Mouse (Mus musculus): Measurements from ENCODE around the gene Fnbp1.

Fnbp1 gene

GRCm38 (mm10) chr2:31024618-31025370 is 117.0 kb downstream of the Fnbp1 start:
- peak; percentile 63 for DNase-seq (ENCODE audit: low spot score)

- no peak for DNase-seq (ENCODE audit: low spot score)
Observed at GRCm38 (mm10) chr2:31023940-31024339, 117.9 kb downstream of the Fnbp1 start.

- no peak for DNase-seq (ENCODE audit: low spot score)
Observed at GRCm38 (mm10) chr2:31020202-31020601, 121.6 kb downstream of the Fnbp1 start.

- DNase-seq (ENCODE audit: low spot score) = no peak
Observed at GRCm38 (mm10) chr2:31019011-31019410, 122.8 kb downstream of the Fnbp1 start.

GRCm38 (mm10) chr2:31018519-31018918 is 123.3 kb downstream of the Fnbp1 start:
- DNase-seq (ENCODE audit: low spot score) = no peak

- no peak for DNase-seq (ENCODE audit: low spot score)
Observed at GRCm38 (mm10) chr2:31017625-31018317, 124.0 kb downstream of the Fnbp1 start.

- no peak for DNase-seq (ENCODE audit: low spot score)
Observed at GRCm38 (mm10) chr2:31013371-31014120, 128.3 kb downstream of the Fnbp1 start.

- DNase-seq (ENCODE audit: low spot score) = no peak
Observed at GRCm38 (mm10) chr2:31007208-31007607, 134.6 kb downstream of the Fnbp1 start.

- peak; percentile 60 for DNase-seq (ENCODE audit: low spot score)
Observed at GRCm38 (mm10) chr2:31006434-31006833, 135.4 kb downstream of the Fnbp1 start.

GRCm38 (mm10) chr2:31005453-31005852 is 136.4 kb downstream of the Fnbp1 start:
- no peak for DNase-seq (ENCODE audit: low spot score)

GRCm38 (mm10) chr2:31002857-31003256 is 139.0 kb downstream of the Fnbp1 start:
- no peak for DNase-seq (ENCODE audit: low spot score)

- peak; percentile 46 for DNase-seq (ENCODE audit: low spot score)
Observed at GRCm38 (mm10) chr2:30998443-30999260, 143.2 kb downstream of the Fnbp1 start.

- DNase-seq (ENCODE audit: low spot score) = no peak
Observed at GRCm38 (mm10) chr2:30995432-30995996, 146.3 kb downstream of the Fnbp1 start.

- DNase-seq (ENCODE audit: low spot score) = no peak
Observed at GRCm38 (mm10) chr2:30994853-30995252, 147.0 kb downstream of the Fnbp1 start.

- DNase-seq (ENCODE audit: low spot score) = no peak
Observed at GRCm38 (mm10) chr2:30990221-30990620, 151.6 kb downstream of the Fnbp1 start.

- peak; percentile 89 for DNase-seq (ENCODE audit: low spot score)
Observed at GRCm38 (mm10) chr2:30985111-30986020, 156.4 kb downstream of the Fnbp1 start.

- DNase-seq (ENCODE audit: low spot score) = no peak
Observed at GRCm38 (mm10) chr2:30983024-30983423, 158.8 kb downstream of the Fnbp1 start.

GRCm38 (mm10) chr2:30981790-30982513 is 159.9 kb downstream of the Fnbp1 start, which contains the start of the genes BC005624 and Usp20:
BC005624 (minus strand) TSS chr2:30982201.
Usp20 (plus strand) TSS chr2:30982279.
- DNase-seq (ENCODE audit: low spot score) = peak; percentile 97

Measured in MN1 (cell line).